Mouse (Mus musculus) cerebellum, adult 18-20 months (tissue): ENCODE results near the gene Prss2.
"Not testable (repeated sequence)": the region's sequence is repeated elsewhere in the genome, so short reads cannot be mapped to it uniquely, and the experiment has no call there.

Source experiments
- DNase-seq, 2 experiments: peaks; one replicate each; pipeline ENCODE4 v3.0.0; 2021

Gene Prss2

GRCm38 (mm10) chr6:41557468-41557867 is 35.9 kb downstream of the Prss2 start:
- DNase-seq, result no peak

- DNase-seq, result no peak
These were observed 36.7 kb downstream of the Prss2 start for GRCm38 (mm10) chr6:41558271-41558670.

GRCm38 (mm10) chr6:41559331-41559730 is 37.7 kb downstream of the Prss2 start:
- DNase-seq, result no peak

- no peak for DNase-seq
These were observed 38.7 kb downstream of the Prss2 start for GRCm38 (mm10) chr6:41560273-41560672.

- no peak for DNase-seq
These were observed 41.0 kb downstream of the Prss2 start for GRCm38 (mm10) chr6:41562598-41562997.

- not testable (repeated sequence) for DNase-seq
These were observed 41.7 kb downstream of the Prss2 start for GRCm38 (mm10) chr6:41563104-41563951.

- DNase-seq, result no peak
These were observed 43.7 kb downstream of the Prss2 start for GRCm38 (mm10) chr6:41565261-41565660.

- no peak for DNase-seq
These were observed 45.4 kb downstream of the Prss2 start for GRCm38 (mm10) chr6:41566965-41567364.

- DNase-seq, result no peak
These were observed 47.5 kb downstream of the Prss2 start for GRCm38 (mm10) chr6:41569078-41569477.
